Mouse (Mus musculus) left cerebral cortex, adult 18-20 months (tissue): ENCODE measurements at regions not wholly inside any gene's neighbourhood (a gene's known extent, or its start where the extent isn't known, plus 50 kb on each side); places are given as distances from the start of the nearest gene placed in this dataset.
A peak's percentile ranks its signal among the peaks of the same experiment; 100 is the strongest.
"Not testable (repeated sequence)": the region's sequence is repeated elsewhere in the genome, so short reads cannot be mapped to it uniquely, and the experiment has no call there.

ENCODE experiments used
- DNase-seq, 2 experiments: peaks; one replicate each; pipeline ENCODE4 v3.0.0; 2021 to 2022; ENCODE audit warnings: low spot score in 2 of 2, mixed read lengths in 1 of 2

DNA sequence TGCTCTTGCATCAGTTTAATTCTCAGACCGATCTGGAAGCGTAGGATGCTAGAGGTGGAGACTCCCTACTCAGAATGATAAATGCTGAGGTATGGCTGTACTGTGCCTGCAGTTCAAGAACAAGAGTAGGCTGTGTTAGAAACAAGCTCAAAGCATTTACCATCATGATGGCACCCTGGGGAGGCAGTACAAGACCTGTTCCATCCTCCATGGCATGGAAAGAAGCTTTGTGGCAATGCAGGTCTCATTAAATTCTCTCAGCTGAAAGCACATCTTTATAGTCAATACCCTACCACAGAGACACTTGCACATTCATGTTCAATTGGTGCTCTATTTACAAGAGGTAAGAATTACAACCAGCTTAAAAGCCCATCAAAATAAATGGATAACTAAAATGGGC, 209.5 kb downstream of the Tbl1xr1 start:
- no peak for DNase-seq

DNA sequence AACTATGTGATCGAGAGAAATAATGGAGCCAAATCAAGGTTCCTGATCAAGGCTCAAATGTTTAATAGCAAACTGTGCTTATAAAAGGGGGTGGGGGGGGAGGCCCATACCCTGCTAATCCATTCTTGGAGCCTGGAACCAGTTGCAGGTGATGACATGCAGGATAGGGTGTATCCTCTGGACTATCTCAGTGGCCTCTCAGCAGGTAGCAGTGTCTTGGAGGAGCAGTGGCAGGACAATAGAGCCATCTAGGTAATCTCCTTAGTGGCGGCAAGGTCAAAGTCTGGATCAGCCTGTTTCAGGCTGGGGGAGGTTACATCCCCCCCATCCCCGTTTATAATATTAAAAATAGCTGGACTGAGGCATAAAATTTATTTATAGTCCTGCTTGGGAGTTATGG, 217.0 kb downstream of the Tbl1xr1 start:
- no peak for DNase-seq

DNA sequence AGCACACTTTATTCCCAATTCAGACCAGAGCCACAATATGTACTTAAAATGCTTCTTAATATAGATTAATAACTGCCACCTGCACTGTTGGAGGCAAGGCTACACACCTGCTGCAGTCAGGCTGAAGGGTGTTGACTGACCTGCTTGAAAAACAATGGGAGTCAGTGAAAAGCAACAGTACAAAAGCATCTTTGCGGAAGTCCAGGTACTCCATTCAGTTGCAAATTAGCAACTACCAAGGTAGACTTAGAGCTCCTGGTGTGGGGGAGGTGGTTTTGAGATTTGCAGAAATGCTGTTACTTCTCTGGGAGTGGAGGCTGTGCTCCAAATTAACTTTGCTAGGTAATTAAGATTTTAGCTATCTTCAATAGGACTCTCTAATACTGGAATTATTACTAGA, 217.6 kb downstream of the Tbl1xr1 start:
- DNase-seq, result not testable (repeated sequence)

DNA sequence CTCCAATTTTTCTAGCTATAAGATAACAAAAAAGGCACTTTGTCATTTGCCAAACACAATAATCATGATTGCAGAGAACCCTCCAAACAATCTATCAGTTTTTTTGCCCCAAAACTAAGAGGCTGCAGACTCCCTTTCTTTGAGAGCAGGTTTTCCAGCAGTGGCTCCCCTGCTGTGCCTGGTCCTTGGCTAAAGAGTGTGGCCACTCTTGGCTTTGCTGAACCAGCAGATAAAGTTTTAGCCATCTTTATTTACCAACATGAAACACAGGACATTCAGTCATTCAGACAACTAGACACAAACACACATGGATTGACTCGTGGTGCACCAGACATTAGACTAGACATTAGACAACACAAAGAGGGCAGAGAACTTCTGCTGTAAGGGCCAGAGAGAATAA, 220.5 kb downstream of the Tbl1xr1 start:
- DNase-seq, result not testable (repeated sequence)

DNA sequence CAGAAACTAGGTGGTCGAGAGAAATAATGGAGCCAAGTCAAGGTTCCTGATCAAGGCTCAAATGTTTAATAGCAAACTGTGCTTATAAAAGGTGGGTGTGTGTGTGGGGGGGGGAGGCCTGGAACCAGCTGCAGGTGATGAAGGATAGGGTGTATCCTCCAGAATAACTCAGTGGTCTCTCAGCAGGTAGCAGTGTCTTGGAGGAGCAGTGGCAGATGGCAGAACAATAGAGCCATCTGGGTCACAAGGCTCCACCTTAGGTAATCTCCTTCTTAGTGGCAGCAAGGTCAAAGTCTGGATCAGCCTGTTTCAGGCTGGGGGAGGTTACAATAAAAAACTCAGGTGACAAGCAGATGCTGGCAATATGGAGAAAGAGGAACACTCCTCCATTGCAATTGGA, 221.4 kb downstream of the Tbl1xr1 start:
- not testable (repeated sequence) for DNase-seq

DNA sequence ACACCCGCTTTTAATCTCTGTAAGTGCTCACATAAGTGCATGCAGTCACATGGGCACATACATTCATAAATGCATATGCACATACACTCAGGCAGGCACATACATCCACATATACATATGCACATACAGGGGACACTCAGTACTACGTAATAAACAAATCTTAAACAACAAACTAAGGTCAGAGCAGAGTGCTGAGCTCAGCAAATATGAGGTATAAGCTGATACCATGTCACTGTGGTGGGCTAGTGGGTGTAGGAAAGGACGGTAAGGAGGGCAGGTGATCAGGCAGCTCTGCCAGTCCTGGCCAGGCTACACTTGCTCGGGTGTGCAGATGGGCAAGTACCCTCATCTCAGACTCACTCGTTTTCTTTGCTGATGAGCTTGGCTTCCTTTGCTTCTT, 224.1 kb downstream of the Tbl1xr1 start:
- DNase-seq, result no peak

DNA sequence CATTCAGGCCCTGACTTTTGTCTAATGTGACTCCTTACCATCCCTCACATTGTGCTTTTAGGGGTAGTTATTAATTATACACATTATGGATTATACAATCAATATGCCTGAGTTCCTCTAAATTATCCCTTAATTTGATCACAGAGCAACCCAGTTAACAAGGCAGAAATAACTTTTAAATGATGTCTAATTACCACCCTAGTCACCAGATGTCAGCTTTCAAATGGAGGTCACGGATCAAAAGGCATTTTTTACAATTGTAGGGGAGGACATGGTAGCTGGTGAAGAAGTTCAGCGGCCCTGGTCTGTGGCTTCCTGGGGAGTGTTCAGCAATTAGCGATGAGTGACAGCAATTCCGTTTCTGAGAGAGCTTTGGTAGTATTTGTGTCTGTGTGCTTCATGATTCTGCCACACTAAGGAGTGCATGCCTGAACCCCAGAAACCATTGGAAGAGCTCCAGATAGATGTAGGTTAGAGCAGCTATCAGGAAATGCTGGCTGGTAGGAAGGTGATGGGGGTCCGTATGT, 225.6 kb downstream of the Tbl1xr1 start:
- no peak for DNase-seq

DNA sequence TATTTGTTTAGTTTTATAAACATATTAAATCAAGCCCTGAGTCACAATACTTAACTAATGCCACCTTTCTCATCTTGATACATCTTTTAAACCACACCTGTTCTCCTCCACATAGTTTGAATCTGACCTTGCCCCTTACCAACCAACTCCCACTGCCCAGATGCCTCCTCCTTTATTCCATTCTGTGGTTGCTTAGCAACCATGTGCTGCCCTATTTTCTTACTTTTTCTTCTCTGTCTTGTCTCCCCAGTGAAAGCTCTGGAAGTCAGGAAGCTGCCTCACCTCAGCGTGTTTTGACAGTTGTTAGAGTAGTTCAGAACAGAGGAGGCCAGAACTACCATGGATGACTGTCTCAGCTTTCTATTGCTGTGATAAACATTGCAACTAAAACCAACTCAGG, 227.7 kb downstream of the Tbl1xr1 start:
- DNase-seq, result no peak

DNA sequence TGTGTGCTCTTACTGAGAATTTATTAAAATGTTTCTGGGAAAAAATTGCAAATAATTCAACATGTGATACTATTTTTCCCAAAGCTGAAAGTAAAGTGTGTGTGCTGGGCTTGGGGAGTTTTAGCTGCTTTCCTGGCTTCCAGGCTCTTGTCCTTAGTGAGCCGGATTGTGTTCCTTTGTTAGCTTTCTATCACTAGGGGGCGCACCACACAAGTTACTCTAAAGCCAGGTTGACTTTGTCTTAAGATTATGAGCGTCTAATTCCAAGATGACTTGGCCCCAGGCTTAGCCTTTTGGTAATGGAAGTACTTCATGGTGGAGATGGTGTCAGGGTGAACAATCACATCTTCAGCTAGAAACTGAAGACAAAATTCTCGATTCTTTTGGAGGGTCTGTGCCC, 230.2 kb downstream of the Tbl1xr1 start:
- DNase-seq, result peak; percentile 13 to 14

DNA sequence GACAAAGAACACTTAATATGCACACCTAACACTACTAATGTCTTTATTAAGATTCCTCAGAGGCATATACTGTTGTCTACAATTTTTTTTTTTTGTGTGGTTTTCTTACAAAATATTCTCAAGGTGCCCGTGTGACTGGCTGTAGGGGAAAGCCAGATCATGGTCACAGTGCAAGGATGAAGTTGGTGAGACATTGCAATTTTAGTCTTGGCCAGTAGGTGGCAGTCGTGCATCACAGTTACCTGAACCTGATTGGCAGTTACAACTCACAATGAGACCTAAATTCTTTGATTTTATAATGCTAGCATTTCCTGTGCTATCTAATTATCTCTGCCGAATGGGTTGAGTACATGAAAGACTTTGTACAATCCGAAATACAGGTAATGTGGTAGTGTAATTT, 232.5 kb downstream of the Tbl1xr1 start:
- DNase-seq, result peak; percentile 71 to 76

DNA sequence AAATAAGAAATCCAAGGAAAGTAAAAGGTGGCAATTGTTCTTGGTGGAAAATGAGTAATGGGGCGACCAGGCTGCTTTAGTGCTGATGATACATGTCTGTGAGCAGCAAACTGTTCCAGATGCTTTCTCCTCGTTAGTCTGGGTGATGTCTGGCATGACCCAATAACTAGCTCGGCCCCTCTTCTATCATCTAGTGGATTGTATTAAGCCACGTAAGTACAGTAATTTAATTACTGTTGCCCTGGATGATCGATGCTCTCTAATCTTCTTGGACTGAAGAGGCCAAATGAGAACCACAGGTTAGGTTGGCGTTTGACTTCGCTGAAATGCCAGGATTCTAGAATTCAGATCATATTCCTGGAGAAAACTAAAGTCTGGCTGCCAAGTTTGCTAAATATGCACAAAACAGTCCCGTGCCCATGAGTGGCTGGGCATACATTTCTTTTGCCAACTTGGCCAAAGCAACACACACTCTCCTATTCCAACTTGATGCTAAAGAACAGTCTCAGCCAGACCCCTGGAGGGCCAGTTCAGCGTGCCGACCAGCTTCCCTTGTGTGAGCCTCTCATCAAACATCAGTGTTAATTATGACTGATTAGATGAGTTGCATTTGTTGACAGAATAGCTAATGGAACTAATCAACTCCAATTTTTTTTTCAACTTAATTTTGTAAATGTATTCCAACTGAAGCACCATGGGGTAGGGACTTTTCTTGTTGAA, 240.2 kb downstream of the Tbl1xr1 start:
- no peak for DNase-seq

DNA sequence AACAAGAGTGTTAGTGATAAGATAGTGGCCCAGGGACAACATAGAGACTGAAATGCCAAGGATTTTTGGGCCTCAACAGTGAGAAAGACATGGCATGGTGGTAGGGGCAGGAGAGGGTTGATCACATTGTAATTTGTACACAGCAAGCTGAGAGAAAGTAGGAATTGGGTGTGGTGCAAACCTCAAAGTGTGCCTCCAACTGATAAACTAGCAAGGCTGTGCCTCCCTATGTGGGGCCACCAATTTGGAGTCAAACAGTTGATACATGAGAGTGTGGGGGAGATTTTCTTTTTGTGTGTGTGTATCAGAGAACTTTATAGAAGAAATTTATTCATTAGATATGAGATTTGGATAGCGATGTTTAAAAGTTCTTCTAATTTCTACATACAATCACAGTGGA, 244.0 kb downstream of the Tbl1xr1 start:
- not testable (repeated sequence) for DNase-seq

DNA sequence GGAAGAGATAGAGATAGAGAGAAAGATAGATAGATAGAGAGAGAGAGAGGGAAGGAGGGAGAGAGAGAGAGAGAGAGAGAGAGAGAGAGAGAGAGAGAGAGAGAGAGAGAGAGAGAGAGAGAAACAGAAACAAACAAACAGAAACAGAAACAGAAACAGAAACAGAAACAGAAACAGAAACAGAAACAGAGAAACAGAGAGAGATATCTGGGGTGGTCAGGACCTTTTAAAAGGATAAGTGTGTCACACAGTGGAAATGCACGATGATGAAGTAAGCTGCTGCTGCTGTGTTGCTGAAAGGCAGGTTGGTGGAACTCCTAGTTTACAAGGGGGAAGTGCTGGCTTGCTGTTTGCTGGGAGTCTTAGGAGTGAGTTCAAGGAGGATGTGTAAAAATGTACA, 254.8 kb downstream of the Tbl1xr1 start:
- no peak for DNase-seq
